Mouse (Mus musculus) CH12.LX (cell line): ENCODE data around the gene Slc22a15. TPM values are rescaled to one million over a fixed set of nuclear protein-coding genes. Genes with fewer than 3 reads are reported as not detected.

Experiments
- DNase-seq: peaks from one replicate; pipeline ENCODE4 v3.0.0-alpha.2; 2013; ENCODE audit errors: extremely low read depth
- H3K27ac ChIP-seq: 2 replicates; pipeline ENCODE4 v1.5.1; 2012; ENCODE audit warnings: low read depth, mild to moderate bottlenecking, control low read depth, moderate library complexity; ENCODE audit not compliant: insufficient read depth
- H3K27me3 ChIP-seq: replicated peaks from 2 replicates; pipeline ENCODE3; 2012; ENCODE audit warnings: inconsistent platforms
- H3K36me3 ChIP-seq, 2 experiments: replicated peaks in 1 of 2; 2 replicates each; pipeline versions ENCODE3 to v1.6.1; 2012; ENCODE audit warnings: inconsistent platforms in 1 of 2, low read length in 1 of 2, mild to moderate bottlenecking in 1 of 2, mixed read lengths in 1 of 2, moderate library complexity in 1 of 2; ENCODE audit not compliant: control insufficient read depth in 1 of 2, insufficient read depth in 1 of 2
- H3K4me1 ChIP-seq, 2 experiments: 2 replicates each; pipeline ENCODE4 v1.6.1; 2012; ENCODE audit warnings: inconsistent platforms in 1 of 2, moderate library complexity in 1 of 2; ENCODE audit not compliant: insufficient read depth in 2 of 2, control insufficient read depth in 1 of 2
- H3K4me2 ChIP-seq: 2 replicates; pipeline ENCODE4 v1.6.1; 2012; ENCODE audit warnings: low read depth, mild to moderate bottlenecking, control low read depth; ENCODE audit not compliant: poor library complexity, insufficient read depth, severe bottlenecking
- H3K4me3 ChIP-seq, 3 experiments: fragments of 150-350 bp in 1 of 3; sonication (generic) in 1 of 3; replicated peaks in 1 of 3; 2 replicates each; pipeline versions ENCODE3 to v1.5.1; 2011 to 2012; ENCODE audit warnings: low read depth in 2 of 3, low read length in 2 of 3, mild to moderate bottlenecking in 2 of 3, moderate library complexity in 2 of 3, control low read depth in 1 of 3, improper control_type of control experiment in 1 of 3, inconsistent platforms in 1 of 3, mixed read lengths in 1 of 3; ENCODE audit not compliant: poor library complexity in 1 of 3
- H3K79me2 ChIP-seq: replicated peaks from 2 replicates; pipeline ENCODE4 v1.6.1; 2012; ENCODE audit warnings: mild to moderate bottlenecking, moderate library complexity; ENCODE audit not compliant: control insufficient read depth, poor library complexity, insufficient read depth, severe bottlenecking; ENCODE audit errors: extremely low read depth
- H3K9ac ChIP-seq: 2 replicates; pipeline ENCODE4 v1.6.1; 2012; ENCODE audit warnings: low read depth, mild to moderate bottlenecking, control low read depth, moderate library complexity; ENCODE audit not compliant: insufficient read depth
- H3K9me3 ChIP-seq: replicated peaks from 2 replicates; pipeline ENCODE3; 2012; ENCODE audit warnings: low read length, inconsistent platforms, mixed read lengths
- BHLHE40 ChIP-seq: IDR thresholded peaks from 2 replicates; pipeline ENCODE4 v1.6.1; 2011; ENCODE audit warnings: mild to moderate bottlenecking, low read depth, low read length, improper control_type of control experiment
- CTCF ChIP-seq, 2 experiments: IDR thresholded peaks in 1 of 2; conservative IDR thresholded peaks in 1 of 2; 2 replicates each; pipeline ENCODE4 v1.5.1; 2011 to 2012; ENCODE audit warnings: low read depth in 2 of 2, low read length in 2 of 2, improper control_type of control experiment in 1 of 2, inconsistent platforms in 1 of 2, mild to moderate bottlenecking in 1 of 2, moderate library complexity in 1 of 2
- E2F4 ChIP-seq: IDR thresholded peaks from 2 replicates; pipeline ENCODE4 v1.6.1; 2011; ENCODE audit warnings: low read depth, low read length, improper control_type of control experiment; ENCODE audit not compliant: insufficient replicate concordance
- ELF1 ChIP-seq: IDR thresholded peaks from 2 replicates; pipeline ENCODE4 v1.6.1; 2014; ENCODE audit warnings: low read depth, mild to moderate bottlenecking, inconsistent platforms, low read length, improper control_type of control experiment
- EP300 ChIP-seq: IDR thresholded peaks from 2 replicates; pipeline ENCODE4 v1.6.1; 2011; ENCODE audit warnings: low read length, improper control_type of control experiment
- ETS1 ChIP-seq: conservative IDR thresholded peaks from 2 replicates; pipeline ENCODE4 v1.6.1; 2012; ENCODE audit warnings: low read depth, mild to moderate bottlenecking, inconsistent platforms, low read length, improper control_type of control experiment, moderate library complexity
- GABPA ChIP-seq: IDR thresholded peaks from 2 replicates; pipeline ENCODE4 v1.6.1; 2012; ENCODE audit warnings: low read depth, low read length, improper control_type of control experiment, inconsistent platforms; ENCODE audit not compliant: insufficient replicate concordance
- HCFC1 ChIP-seq: IDR thresholded peaks from 2 replicates; pipeline ENCODE4 v1.6.1; 2012; ENCODE audit warnings: low read depth, mild to moderate bottlenecking, inconsistent platforms, low read length, improper control_type of control experiment
- IRF4 ChIP-seq: IDR thresholded peaks from 2 replicates; pipeline ENCODE4 v1.6.1; 2014; ENCODE audit warnings: low read depth, mild to moderate bottlenecking, inconsistent platforms, low read length, improper control_type of control experiment
- JUN ChIP-seq: IDR thresholded peaks from 2 replicates; pipeline ENCODE4 v1.6.1; 2011; ENCODE audit warnings: low read depth, mild to moderate bottlenecking, low read length, improper control_type of control experiment, moderate library complexity; ENCODE audit not compliant: insufficient read depth
- JUND ChIP-seq: conservative IDR thresholded peaks from 2 replicates; pipeline ENCODE4 v1.6.1; 2011; ENCODE audit warnings: low read depth, low read length, improper control_type of control experiment
- KAT2A ChIP-seq: IDR thresholded peaks from 2 replicates; pipeline ENCODE4 v1.6.1; 2012; ENCODE audit warnings: low read length, improper control_type of control experiment, inconsistent platforms; ENCODE audit not compliant: insufficient replicate concordance
- MAX ChIP-seq: IDR thresholded peaks from 2 replicates; pipeline ENCODE4 v1.6.1; 2011; ENCODE audit warnings: low read length, improper control_type of control experiment
- MAZ ChIP-seq: IDR thresholded peaks from 2 replicates; pipeline ENCODE4 v1.6.1; 2012; ENCODE audit warnings: low read depth, mild to moderate bottlenecking, inconsistent platforms, low read length, improper control_type of control experiment, moderate library complexity
- MEF2A ChIP-seq: IDR thresholded peaks from 2 replicates; pipeline ENCODE4 v1.6.1; 2014; ENCODE audit warnings: low read depth, mild to moderate bottlenecking, inconsistent platforms, low read length, improper control_type of control experiment, borderline replicate concordance
- MXI1 ChIP-seq: IDR thresholded peaks from 2 replicates; pipeline ENCODE4 v1.6.1; 2011; ENCODE audit warnings: mild to moderate bottlenecking, low read depth, low read length, improper control_type of control experiment
- MYC ChIP-seq: IDR thresholded peaks from 2 replicates; pipeline ENCODE4 v1.6.1; 2011; ENCODE audit warnings: low read depth, mild to moderate bottlenecking, improper control_type of control experiment, low read length
- NRF1 ChIP-seq: IDR thresholded peaks from 2 replicates; pipeline ENCODE4 v1.6.1; 2014; ENCODE audit warnings: low read depth, mild to moderate bottlenecking, inconsistent platforms, low read length, improper control_type of control experiment, moderate library complexity
- PAX5 ChIP-seq: IDR thresholded peaks from 2 replicates; pipeline ENCODE4 v1.6.1; 2012; ENCODE audit warnings: low read length, inconsistent platforms, mixed read lengths
- POLR2A ChIP-seq: IDR thresholded peaks from 2 replicates; pipeline ENCODE4 v1.6.1; 2011; ENCODE audit warnings: low read depth, mild to moderate bottlenecking, improper control_type of control experiment, low read length
- POLR2AphosphoS2 ChIP-seq: IDR thresholded peaks from 2 replicates; pipeline ENCODE4 v1.6.1; 2011; ENCODE audit warnings: low read depth, low read length, improper control_type of control experiment
- RAD21 ChIP-seq: IDR thresholded peaks from 2 replicates; pipeline ENCODE4 v1.6.1; 2011; ENCODE audit warnings: low read depth, mild to moderate bottlenecking, low read length, improper control_type of control experiment, moderate library complexity
- RCOR1 ChIP-seq: conservative IDR thresholded peaks from 2 replicates; pipeline ENCODE4 v1.6.1; 2012; ENCODE audit warnings: low read depth, mild to moderate bottlenecking, inconsistent platforms, low read length, improper control_type of control experiment
- SIN3A ChIP-seq: IDR thresholded peaks from 2 replicates; pipeline ENCODE4 v1.6.1; 2012; ENCODE audit warnings: low read length, improper control_type of control experiment, inconsistent platforms
- SMC3 ChIP-seq: IDR thresholded peaks from 2 replicates; pipeline ENCODE4 v1.6.1; 2011; ENCODE audit warnings: low read depth, low read length, improper control_type of control experiment
- TBP ChIP-seq: conservative IDR thresholded peaks from 2 replicates; pipeline ENCODE4 v1.6.1; 2011; ENCODE audit warnings: low read depth, low read length, improper control_type of control experiment
- TCF12 ChIP-seq: IDR thresholded peaks from 2 replicates; pipeline ENCODE4 v1.6.1; 2014; ENCODE audit warnings: low read depth, mild to moderate bottlenecking, inconsistent platforms, low read length, improper control_type of control experiment
- UBTF ChIP-seq: IDR thresholded peaks from 2 replicates; pipeline ENCODE4 v1.6.1; 2012; ENCODE audit warnings: low read depth, mild to moderate bottlenecking, inconsistent platforms, low read length, improper control_type of control experiment, moderate library complexity
- USF1 ChIP-seq: IDR thresholded peaks from 2 replicates; pipeline ENCODE4 v1.6.1; 2014; ENCODE audit warnings: low read depth, mild to moderate bottlenecking, inconsistent platforms, low read length, improper control_type of control experiment
- ZMIZ1 ChIP-seq: IDR thresholded peaks from 2 replicates; pipeline ENCODE4 v1.6.1; 2012; ENCODE audit warnings: low read depth, mild to moderate bottlenecking, inconsistent platforms, low read length, improper control_type of control experiment
- ZNF384 ChIP-seq: IDR thresholded peaks from 2 replicates; pipeline ENCODE4 v1.6.1; 2012; ENCODE audit warnings: low read depth, low read length, improper control_type of control experiment, inconsistent platforms
- dilution Hi-C: fragments of 300-500 bp; cut with MboI; formaldehyde crosslinking; loops from 2 replicates; pipeline ENCODE4 v1.14.3; 2020; ENCODE audit warnings: low sequenced_read_pairs; ENCODE audit not compliant: extremely low pct_unique_long_range_greater_than_20kb, extremely low pct_ligation_motif_present
- in situ Hi-C: fragments of 300-500 bp; cut with MboI; formaldehyde crosslinking; loops from 3 replicates; pipeline ENCODE4 v1.14.3; 2019; ENCODE audit warnings: low sequenced_read_pairs, low pct_ligation_motif_present, low pct_unique_long_range_greater_than_20kb, mixed read lengths
- polyA plus RNA-seq: library from polyadenylated mRNA; unstranded; fragments of >175 nt; gene quantifications from 2 replicates; pipeline ENCODE4 v1.2.1, GENCODE M21; 2012; ENCODE audit warnings: low read depth; ENCODE audit not compliant: insufficient read length
- total RNA-seq, 2 experiments: library from RNA; depleted of rRNA; stranded (reverse); fragments of 300-350 nt in 1 of 2; fragments of >200 nt in 1 of 2; gene quantifications; 2 replicates each; pipeline ENCODE4 v1.2.3; 2012 to 2014

The Slc22a15 gene
- total and polyA plus RNA-seq, 3 experiments = 1.8 to 7.6 (median 4.5) TPM

DNA sequence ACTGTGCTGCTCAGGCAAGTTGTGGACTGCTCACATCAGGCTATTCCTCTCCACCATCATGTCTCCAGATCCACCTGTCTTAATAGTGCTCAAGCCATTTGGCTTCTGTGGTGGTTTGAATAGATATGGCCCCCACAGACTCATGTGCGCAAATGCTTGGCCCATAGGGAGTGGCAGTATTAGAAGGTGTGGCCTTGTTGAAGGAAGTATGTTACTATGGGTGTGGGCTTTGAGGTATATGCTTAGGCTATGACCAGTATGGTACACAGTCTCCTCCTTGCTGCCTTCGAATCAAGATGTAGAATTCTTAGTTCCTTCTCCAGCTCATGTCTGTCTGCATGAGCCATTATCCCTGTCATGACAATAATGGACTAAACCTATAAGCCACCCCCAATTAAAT lies 9.6 kb upstream of the Slc22a15 start:
- in situ Hi-C loops = no loop called here
- TF ChIP-seq UBTF = no peak
- no peak for TF ChIP-seq JUND
- TF ChIP-seq, all 38 proteins: peak for 0
- H3K9ac ChIP-seq = no peak overlapping the region
- H3K4me3 ChIP-seq = no peak overlapping the region
- no peak overlapping the region for H3K27ac ChIP-seq
- H3K27me3 ChIP-seq = no peaks in the 10 kb centered on the region
- peaks cover 2 to 12% of the 10 kb centered on the region in 2 experiments; a peak in 3 of 4 replicates for H3K4me1 ChIP-seq
- dilution Hi-C loops = no loop called here
- H3K9me3 ChIP-seq = no peaks in the 10 kb centered on the region
- no peak overlapping the region for H3K4me2 ChIP-seq
- H3K36me3 ChIP-seq = no peaks in the 10 kb centered on the region
- DNase-seq = no peak
- H3K79me2 ChIP-seq = no peaks in the 10 kb centered on the region

- DNase-seq = peak; percentile 55
- in situ Hi-C loops = no loop called here
- TF ChIP-seq RAD21 (no peak), USF1 (no peak), ZMIZ1 (no peak), KAT2A (no peak), JUN (peak; percentile 86), GABPA (no peak), MAX (no peak), PAX5 (no peak), SIN3A (peak; percentile 52), BHLHE40 (no peak), POLR2A (no peak), MEF2A (peak; percentile 59; the same call in 1 of the 2 replicates), E2F4 (no peak), JUND (peak; percentile 92), ETS1 (peak; percentile 45; the same call in 1 of the 2 replicates), EP300 (peak; percentile 79), SMC3 (no peak), POLR2AphosphoS2 (no peak), TCF12 (0 out of 2 replicates have a peak, but pooled peaks have one; percentile 48), MYC (no peak), NRF1 (peak; percentile 64), MXI1 (no peak), HCFC1 (peak; percentile 9; the same call in 1 of the 2 replicates), TBP (0 out of 2 replicates have a peak, but pooled peaks have one; percentile 16), MAZ (no peak), UBTF (no peak), ELF1 (no peak), RCOR1 (no peak), CTCF (conservative IDR thresholded peaks at IDR 0.05 in 1 of 2, IDR thresholded peaks at IDR 0.05 in 1 of 2; ENCODE audit: low read depth in 2 of 2, low read length in 2 of 2) (no peak), IRF4 (peak; percentile 61; the same call in 1 of the 2 replicates), ZNF384 (0 out of 2 replicates have a peak, but pooled peaks have one; percentile 15)
These were observed 5.0 kb upstream of the Slc22a15 start for GRCm38 (mm10) chr3:101929105-101929876.

More at GRCm38 (mm10) chr3:101929105-101929876, 5.0 kb upstream of the Slc22a15 start:
- no peak overlapping the region for H3K4me3 ChIP-seq
- no peaks in the 10 kb centered on the region for H3K79me2 ChIP-seq
- dilution Hi-C loops = no loop called here
- H3K27ac ChIP-seq = no peak overlapping the region
- no peaks in the 10 kb centered on the region for H3K27me3 ChIP-seq
- no peaks in the 10 kb centered on the region for H3K9me3 ChIP-seq
- H3K4me2 ChIP-seq = peak overlapping the region; percentile 47; the same call in 1 of the 2 replicates
- peaks cover 7 to 17% of the 10 kb centered on the region in 2 experiments; a peak in 3 of 4 replicates for H3K4me1 ChIP-seq
- no peaks in the 10 kb centered on the region for H3K36me3 ChIP-seq
- no peak overlapping the region for H3K9ac ChIP-seq
